Mouse (Mus musculus): ENCODE results near the gene Pi4ka. TPM values are rescaled to one million over a fixed set of nuclear protein-coding genes. Genes with fewer than 3 reads are reported as not detected.

Gene Pi4ka
- total and polyA plus RNA-seq, 3 experiments, result 40.5 to 149 (median 88.4) TPM

GRCm38 (mm10) chr16:17345813-17346155 lies 60.3 kb downstream of the Pi4ka start:
- Histone ChIP-seq H3K79me2 (replicated peaks; ENCODE audit: control insufficient read depth, extremely low read depth, insufficient read depth, poor library complexity, severe bottlenecking) (no peaks in the 10 kb centered on the region), H3K9me3 (replicated peaks; ENCODE audit: low read length) (no peaks in the 10 kb centered on the region), H3K4me3 (replicated peaks in 1 of 3; ENCODE audit: low read depth in 2 of 3, low read length in 2 of 3, poor library complexity in 1 of 3) (no peak overlapping the region), H3K27me3 (replicated peaks) (no peaks in the 10 kb centered on the region), H3K4me2 (ENCODE audit: insufficient read depth, low read depth, poor library complexity, severe bottlenecking) (no peak overlapping the region), H3K27ac (ENCODE audit: insufficient read depth, low read depth) (no peak overlapping the region), H3K36me3 (replicated peaks in 1 of 2; ENCODE audit: control insufficient read depth in 1 of 2, insufficient read depth in 1 of 2, low read length in 1 of 2) (peaks cover 28 to 74% of the 10 kb centered on the region in 2 experiments), H3K9ac (ENCODE audit: insufficient read depth, low read depth) (no peak overlapping the region), H3K4me1 (ENCODE audit: control insufficient read depth in 1 of 2, insufficient read depth in 2 of 2) (peaks cover 3 to 28% of the 10 kb centered on the region in 2 experiments)
- no peak for TF ChIP-seq E2F4 (IDR thresholded peaks at IDR 0.05; ENCODE audit: insufficient replicate concordance, low read depth, low read length)
- TF ChIP-seq NELFE (IDR thresholded peaks at IDR 0.05; ENCODE audit: low read depth, low read length), result no peak
- no peak for TF ChIP-seq RCOR1 (conservative IDR thresholded peaks at IDR 0.05; ENCODE audit: low read depth, low read length)
- no peak for TF ChIP-seq KAT2A (IDR thresholded peaks at IDR 0.05; ENCODE audit: insufficient replicate concordance, low read length)
- TF ChIP-seq UBTF (IDR thresholded peaks at IDR 0.05; ENCODE audit: low read depth, low read length), result no peak
- no peak for TF ChIP-seq ZMIZ1 (IDR thresholded peaks at IDR 0.05; ENCODE audit: low read depth, low read length)
- TF ChIP-seq ETS1 (conservative IDR thresholded peaks at IDR 0.05; ENCODE audit: low read depth, low read length), result no peak
- no peak for DNase-seq (ENCODE audit: extremely low read depth)
- in situ Hi-C loops (cut with MboI; ENCODE audit: low pct_ligation_motif_present, low pct_unique_long_range_greater_than_20kb, low sequenced_read_pairs), result no loop called here
- dilution Hi-C loops (cut with MboI; ENCODE audit: extremely low pct_ligation_motif_present, extremely low pct_unique_long_range_greater_than_20kb, low sequenced_read_pairs), result no loop called here

DNA sequence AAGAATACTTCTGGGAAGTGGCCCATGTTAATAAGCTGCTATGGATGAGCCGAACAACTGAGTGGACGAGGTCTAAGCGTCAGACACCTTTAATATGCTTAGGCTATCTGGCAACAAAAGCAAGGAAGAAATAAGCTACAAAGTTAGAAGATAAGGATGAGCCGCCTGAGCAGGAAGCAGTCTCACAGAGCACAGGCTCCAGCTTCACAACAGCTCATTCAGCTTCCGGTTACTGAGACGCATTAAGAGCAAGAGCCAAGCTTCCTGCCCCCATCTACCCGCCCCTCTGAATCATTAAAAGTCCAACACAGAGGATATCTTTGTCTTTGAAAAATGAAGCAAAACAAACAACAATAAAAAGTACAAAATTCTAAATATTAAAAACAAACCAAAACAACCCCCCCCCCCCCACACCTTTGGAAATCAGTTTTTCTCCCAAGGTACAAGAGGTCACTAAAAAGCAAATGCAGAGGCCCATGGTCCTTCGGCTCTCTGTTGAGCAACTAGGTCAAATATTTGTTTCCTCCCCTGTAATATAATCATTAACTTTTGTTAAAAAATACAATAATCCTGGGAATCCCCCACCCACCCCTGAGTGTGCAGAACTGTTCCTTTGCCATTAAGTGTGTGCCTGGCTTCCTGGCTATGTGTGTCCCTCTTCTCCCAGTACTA lies 60.8 kb downstream of the Pi4ka start:
- dilution Hi-C loops (cut with MboI; ENCODE audit: extremely low pct_ligation_motif_present, extremely low pct_unique_long_range_greater_than_20kb, low sequenced_read_pairs) (no loop called here), in situ Hi-C loops (cut with MboI; ENCODE audit: low pct_ligation_motif_present, low pct_unique_long_range_greater_than_20kb, low sequenced_read_pairs) (no loop called here)
- no peak overlapping the region for H3K4me3 ChIP-seq (replicated peaks in 1 of 3; ENCODE audit: low read depth in 2 of 3, low read length in 2 of 3, poor library complexity in 1 of 3)
- DNase-seq (ENCODE audit: extremely low read depth), result no peak
- TF ChIP-seq E2F4 (IDR thresholded peaks at IDR 0.05; ENCODE audit: insufficient replicate concordance, low read depth, low read length) (no peak), ZMIZ1 (IDR thresholded peaks at IDR 0.05; ENCODE audit: low read depth, low read length) (no peak), NELFE (IDR thresholded peaks at IDR 0.05; ENCODE audit: low read depth, low read length) (no peak), SMC3 (IDR thresholded peaks at IDR 0.05; ENCODE audit: low read depth, low read length) (no peak), ZKSCAN1 (IDR thresholded peaks at IDR 0.05; ENCODE audit: borderline replicate concordance, low read depth, low read length) (no peak), NRF1 (IDR thresholded peaks at IDR 0.05; ENCODE audit: low read depth, low read length) (no peak), HCFC1 (IDR thresholded peaks at IDR 0.05; ENCODE audit: low read depth, low read length) (no peak), ETS1 (conservative IDR thresholded peaks at IDR 0.05; ENCODE audit: low read depth, low read length) (no peak), CTCF (conservative IDR thresholded peaks at IDR 0.05 in 1 of 2, IDR thresholded peaks at IDR 0.05 in 1 of 2; ENCODE audit: low read depth in 2 of 2, low read length in 2 of 2) (no peak)
- H3K27me3 ChIP-seq (replicated peaks), result no peaks in the 10 kb centered on the region
- H3K27ac ChIP-seq (ENCODE audit: insufficient read depth, low read depth), result no peak overlapping the region
- no peaks in the 10 kb centered on the region for H3K9me3 ChIP-seq (replicated peaks; ENCODE audit: low read length)
- no peak overlapping the region for H3K4me2 ChIP-seq (ENCODE audit: insufficient read depth, low read depth, poor library complexity, severe bottlenecking)
- H3K36me3 ChIP-seq (replicated peaks in 1 of 2; ENCODE audit: control insufficient read depth in 1 of 2, insufficient read depth in 1 of 2, low read length in 1 of 2), result peaks cover 23 to 69% of the 10 kb centered on the region in 2 experiments
- no peaks in the 10 kb centered on the region for H3K79me2 ChIP-seq (replicated peaks; ENCODE audit: control insufficient read depth, extremely low read depth, insufficient read depth, poor library complexity, severe bottlenecking)
- H3K4me1 ChIP-seq (ENCODE audit: control insufficient read depth in 1 of 2, insufficient read depth in 2 of 2), result peaks cover 3 to 33% of the 10 kb centered on the region in 2 experiments
- H3K9ac ChIP-seq (ENCODE audit: insufficient read depth, low read depth), result no peak overlapping the region

Data from CH12.LX (cell line).